Mouse (Mus musculus) heart, postnatal 0 days (tissue): ENCODE results near the gene Pbxip1. TPM values are rescaled to one million over a fixed set of nuclear protein-coding genes. Genes with fewer than 3 reads are reported as not detected.

Source experiments
- ATAC-seq: fragments of 200-750 bp; cut with Nextera tagmentation; 2 replicates; pipeline ENCODE4 v1.8.0; 2017; ENCODE audit warnings: low read depth, moderate number of reproducible peaks, moderate library complexity; ENCODE audit not compliant: insufficient read depth
- DNase-seq: peaks from one replicate; pipeline ENCODE4 v3.0.0-alpha.2; 2016; ENCODE audit warnings: low spot score
- H3K27ac ChIP-seq: fragments of 300-500 bp; sonication (generic); 2 replicates; pipeline ENCODE4 v1.5.1; 2014; ENCODE audit warnings: low read depth, mild to moderate bottlenecking
- H3K27me3 ChIP-seq: fragments of 300-500 bp; sonication (generic); 2 replicates; pipeline ENCODE4 v1.6.1; 2014; ENCODE audit warnings: low read length, mixed read lengths; ENCODE audit not compliant: control insufficient read depth, insufficient read depth
- H3K36me3 ChIP-seq: fragments of 300-500 bp; sonication (generic); replicated peaks from 2 replicates; pipeline ENCODE4 v1.6.1; 2014; ENCODE audit warnings: low read length, mixed read lengths; ENCODE audit not compliant: control insufficient read depth, insufficient read depth
- H3K4me1 ChIP-seq: fragments of 300-500 bp; sonication (generic); 2 replicates; pipeline ENCODE4 v1.6.1; 2014; ENCODE audit warnings: antibody characterized with exemption; ENCODE audit not compliant: control insufficient read depth, insufficient read depth
- H3K4me2 ChIP-seq: fragments of 300-500 bp; sonication (generic); 2 replicates; pipeline ENCODE4 v1.6.1; 2014; ENCODE audit warnings: low read depth, mild to moderate bottlenecking, low read length, moderate library complexity
- H3K4me3 ChIP-seq: fragments of 300-500 bp; sonication (generic); 2 replicates; pipeline ENCODE4 v1.5.1; 2014; ENCODE audit warnings: low read depth, low read length
- H3K9ac ChIP-seq: fragments of 300-500 bp; sonication (generic); replicated peaks from 2 replicates; pipeline ENCODE4 v1.6.1; 2014; ENCODE audit warnings: low read depth, low read length, mixed read lengths
- H3K9me3 ChIP-seq: fragments of 300-500 bp; sonication (generic); replicated peaks from 2 replicates; pipeline ENCODE4 v1.6.1; 2016; ENCODE audit warnings: low read length; ENCODE audit not compliant: control insufficient read depth
- CTCF ChIP-seq: IDR thresholded peaks from 2 replicates; pipeline ENCODE4 v1.5.1; 2016; ENCODE audit warnings: antibody characterized with exemption, control low read depth, low read depth
- EP300 ChIP-seq: IDR thresholded peaks from 2 replicates; pipeline ENCODE4 v1.6.1; 2016; ENCODE audit warnings: antibody characterized with exemption, low read depth
- WGBS: fragments of 180-500 bp; shearing (Covaris S2); extraction: QIAGEN DNeasy Blood & Tissue Kit; methylation state at CpG from one replicate; pipeline ENCODE4 v1.1.7; 2014; 5-methylcytosine and 5-hydroxymethylcytosine counted together
- polyA plus RNA-seq: library from polyadenylated mRNA; unstranded; fragments of >200 nt; fragmentation: Nextera tagmentation; extraction: Ambion mirVana; gene quantifications from 2 replicates; pipeline ENCODE4 v1.2.1, GENCODE M21; 2015
- total RNA-seq: library from RNA; depleted of rRNA; stranded (reverse); fragments of >200 nt; gene quantifications from 2 replicates; pipeline ENCODE4 v1.2.3, GENCODE M21; 2014; ENCODE audit warnings: low replicate concordance

The Pbxip1 gene
- total and polyA plus RNA-seq, 2 experiments from 2014 or later: 73.2 to 84.4 TPM

- H3K9ac ChIP-seq: no peak overlapping the region
- 71% methylated on average over 7 of the region's 7 CpGs for WGBS
- no peak overlapping the region for H3K4me3 ChIP-seq
- no peak overlapping the region for H3K4me2 ChIP-seq
- H3K36me3 ChIP-seq: peaks cover 19% of the 10 kb centered on the region; the same call in 1 of the 2 replicates
- H3K27ac ChIP-seq: no peak overlapping the region
- no peaks in the 10 kb centered on the region for H3K4me1 ChIP-seq
- no peak for DNase-seq
- H3K27me3 ChIP-seq: no peaks in the 10 kb centered on the region
- H3K9me3 ChIP-seq: no peaks in the 10 kb centered on the region
- no peak for ATAC-seq
- TF ChIP-seq CTCF (no peak), EP300 (no peak)
These were observed 35.8 kb downstream of the Pbxip1 start for GRCm38 (mm10) chr3:89472280-89472679.

- no peak overlapping the region for H3K4me3 ChIP-seq
- ATAC-seq: no peak
- H3K36me3 ChIP-seq: peaks cover 5% of the 10 kb centered on the region; the same call in 1 of the 2 replicates
- no peak overlapping the region for H3K9ac ChIP-seq
- H3K4me2 ChIP-seq: no peak overlapping the region
- no peak overlapping the region for H3K27ac ChIP-seq
- no peak for DNase-seq
- H3K9me3 ChIP-seq: no peaks in the 10 kb centered on the region
- no peaks in the 10 kb centered on the region for H3K4me1 ChIP-seq
- WGBS: 78% methylated on average over 6 of the region's 6 CpGs
- no peaks in the 10 kb centered on the region for H3K27me3 ChIP-seq
- TF ChIP-seq CTCF: no peak
These were observed 37.3 kb downstream of the Pbxip1 start for GRCm38 (mm10) chr3:89473838-89474237.

GRCm38 (mm10) chr3:89479055-89479454, 42.5 kb downstream of the Pbxip1 start:
- 65% methylated on average over 6 of the region's 6 CpGs for WGBS
- no peak overlapping the region for H3K4me2 ChIP-seq
- no peaks in the 10 kb centered on the region for H3K36me3 ChIP-seq
- no peaks in the 10 kb centered on the region for H3K4me1 ChIP-seq
- no peaks in the 10 kb centered on the region for H3K27me3 ChIP-seq
- TF ChIP-seq EP300 (no peak), CTCF (no peak)
- H3K4me3 ChIP-seq: no peak overlapping the region
- DNase-seq (no peak), ATAC-seq (no peak)
- no peak overlapping the region for H3K27ac ChIP-seq
- H3K9me3 ChIP-seq: no peaks in the 10 kb centered on the region
- no peak overlapping the region for H3K9ac ChIP-seq

- Histone ChIP-seq H3K27me3 (no peaks in the 10 kb centered on the region), H3K27ac (no peak overlapping the region), H3K9me3 (no peaks in the 10 kb centered on the region), H3K4me3 (no peak overlapping the region), H3K4me1 (no peaks in the 10 kb centered on the region), H3K9ac (no peak overlapping the region), H3K4me2 (no peak overlapping the region), H3K36me3 (no peaks in the 10 kb centered on the region)
- DNase-seq (no peak), ATAC-seq (no peak)
- WGBS: 39% methylated on average over 2 of the region's 2 CpGs
- TF ChIP-seq CTCF (peak; percentile 46), EP300 (no peak)
These were observed 45.0 kb downstream of the Pbxip1 start for GRCm38 (mm10) chr3:89481488-89481887.

GRCm38 (mm10) chr3:89482249-89482648, 45.7 kb downstream of the Pbxip1 start:
- Histone ChIP-seq H3K9me3 (no peaks in the 10 kb centered on the region), H3K36me3 (no peaks in the 10 kb centered on the region), H3K27me3 (no peaks in the 10 kb centered on the region), H3K9ac (no peak overlapping the region), H3K4me3 (no peak overlapping the region), H3K4me1 (peaks cover 3% of the 10 kb centered on the region; the same call in 1 of the 2 replicates), H3K27ac (no peak overlapping the region), H3K4me2 (no peak overlapping the region)
- ATAC-seq: no peak
- DNase-seq: no peak
- no peak for TF ChIP-seq CTCF
- TF ChIP-seq EP300: no peak
- 79% methylated on average over 5 of the region's 5 CpGs for WGBS

- peak; percentile 91 for ATAC-seq
- no peak for TF ChIP-seq EP300
- TF ChIP-seq CTCF: peak; percentile 92
- no peak overlapping the region for H3K9ac ChIP-seq
- H3K9me3 ChIP-seq: no peaks in the 10 kb centered on the region
- peak; percentile 52 for DNase-seq
- H3K4me1 ChIP-seq: peaks cover 8% of the 10 kb centered on the region; the same call in 1 of the 2 replicates
- H3K27ac ChIP-seq: no peak overlapping the region
- H3K4me3 ChIP-seq: no peak overlapping the region
- WGBS: 14% methylated on average over 24 of the region's 24 CpGs
- no peaks in the 10 kb centered on the region for H3K27me3 ChIP-seq
- H3K36me3 ChIP-seq: no peaks in the 10 kb centered on the region
- peak overlapping the region; percentile 49 for H3K4me2 ChIP-seq
These were observed 48.4 kb downstream of the Pbxip1 start for GRCm38 (mm10) chr3:89484766-89485524.
